Mouse (Mus musculus) CH12F3 (cell line): ENCODE results near the gene Slco3a1.

Experiments used
- in situ Hi-C: fragments of 300-500 bp; cut with MboI; formaldehyde crosslinking; loops from 2 replicates; pipeline ENCODE4 v1.14.3; 2020; ENCODE audit warnings: low sequenced_read_pairs

Slco3a1 gene

GRCm38 (mm10) chr7:74488141-74488540 lies 66.4 kb downstream of the Slco3a1 start:
- in situ Hi-C loops = no loop called here

GRCm38 (mm10) chr7:74487727-74488126 lies 66.9 kb downstream of the Slco3a1 start:
- in situ Hi-C loops = no loop called here

- in situ Hi-C loops = no loop called here
Measured at GRCm38 (mm10) chr7:74486083-74486482, 68.5 kb downstream of the Slco3a1 start.

GRCm38 (mm10) chr7:74485669-74486068 lies 68.9 kb downstream of the Slco3a1 start:
- in situ Hi-C loops = no loop called here

- in situ Hi-C loops = no loop called here
Measured at GRCm38 (mm10) chr7:74484024-74484385, 70.6 kb downstream of the Slco3a1 start.

- in situ Hi-C loops = no loop called here
Measured at GRCm38 (mm10) chr7:74483294-74484023, 71.1 kb downstream of the Slco3a1 start.

- in situ Hi-C loops = no loop called here
Measured at GRCm38 (mm10) chr7:74471740-74472139, 82.8 kb downstream of the Slco3a1 start.

- in situ Hi-C loops = no loop called here
Measured at GRCm38 (mm10) chr7:74466886-74467285, 87.7 kb downstream of the Slco3a1 start.

- in situ Hi-C loops = no loop called here
Measured at GRCm38 (mm10) chr7:74464638-74465037, 89.9 kb downstream of the Slco3a1 start.

GRCm38 (mm10) chr7:74462451-74462850 lies 92.1 kb downstream of the Slco3a1 start:
- in situ Hi-C loops = no loop called here

GRCm38 (mm10) chr7:74461736-74462135 lies 92.8 kb downstream of the Slco3a1 start:
- in situ Hi-C loops = no loop called here

GRCm38 (mm10) chr7:74461146-74461545 lies 93.4 kb downstream of the Slco3a1 start:
- in situ Hi-C loops = no loop called here

GRCm38 (mm10) chr7:74459812-74460211 lies 94.8 kb downstream of the Slco3a1 start:
- in situ Hi-C loops = no loop called here

- in situ Hi-C loops = no loop called here
Measured at GRCm38 (mm10) chr7:74459277-74459676, 95.3 kb downstream of the Slco3a1 start.

GRCm38 (mm10) chr7:74458475-74459221 lies 95.9 kb downstream of the Slco3a1 start:
- in situ Hi-C loops = no loop called here

- in situ Hi-C loops = no loop called here
Measured at GRCm38 (mm10) chr7:74457347-74457975, 97.1 kb downstream of the Slco3a1 start.

GRCm38 (mm10) chr7:74456781-74457180 lies 97.8 kb downstream of the Slco3a1 start:
- in situ Hi-C loops = no loop called here

GRCm38 (mm10) chr7:74451047-74451446 lies 103.5 kb downstream of the Slco3a1 start:
- in situ Hi-C loops = no loop called here

- in situ Hi-C loops = no loop called here
Measured at GRCm38 (mm10) chr7:74449802-74450201, 104.8 kb downstream of the Slco3a1 start.

- in situ Hi-C loops = no loop called here
Measured at GRCm38 (mm10) chr7:74447781-74448180, 106.8 kb downstream of the Slco3a1 start.

- in situ Hi-C loops = no loop called here
Measured at GRCm38 (mm10) chr7:74445148-74445547, 109.4 kb downstream of the Slco3a1 start.

- in situ Hi-C loops = no loop called here
Measured at GRCm38 (mm10) chr7:74442380-74442779, 112.2 kb downstream of the Slco3a1 start.
